Mouse (Mus musculus) C2C12 (cell line): ENCODE measurements around the gene Upf2.

Experiments used
- CTCF ChIP-seq: IDR thresholded peaks from one replicate; pipeline ENCODE4 v1.5.1; 2011; ENCODE audit not compliant: control insufficient read depth, insufficient read depth, insufficient read length
- FOSL1 ChIP-seq: IDR thresholded peaks from one replicate; pipeline ENCODE4 v1.8.0; 2011; ENCODE audit warnings: mild to moderate bottlenecking, low read length; ENCODE audit not compliant: poor library complexity, insufficient read depth, severe bottlenecking

GRCm38 (mm10) chr2:6098924-6099323 lies 147.7 kb downstream of the Upf2 start:
- TF ChIP-seq CTCF (no peak), FOSL1 (no peak)
